Mouse (Mus musculus): Measurements from ENCODE around the gene Gm19426. TPM values are rescaled to one million over a fixed set of nuclear protein-coding genes. Genes with fewer than 3 reads are reported as not detected.
"Not testable (repeated sequence)": the region's sequence is repeated elsewhere in the genome, so short reads cannot be mapped to it uniquely, and the experiment has no call there.

Gene Gm19426
- total RNA-seq, 2 experiments from 2014 or later = 1.8 to 2.2 TPM

GRCm38 (mm10) chr2:84757026-84757682, 13.7 kb upstream of the Gm19426 start:
- no peak for DNase-seq (ENCODE audit: extremely low spot score in 1 of 2, low spot score in 1 of 2)

GRCm38 (mm10) chr2:84756245-84756644, 12.8 kb upstream of the Gm19426 start:
- DNase-seq (ENCODE audit: extremely low spot score in 1 of 2, low spot score in 1 of 2) = no peak

DNA sequence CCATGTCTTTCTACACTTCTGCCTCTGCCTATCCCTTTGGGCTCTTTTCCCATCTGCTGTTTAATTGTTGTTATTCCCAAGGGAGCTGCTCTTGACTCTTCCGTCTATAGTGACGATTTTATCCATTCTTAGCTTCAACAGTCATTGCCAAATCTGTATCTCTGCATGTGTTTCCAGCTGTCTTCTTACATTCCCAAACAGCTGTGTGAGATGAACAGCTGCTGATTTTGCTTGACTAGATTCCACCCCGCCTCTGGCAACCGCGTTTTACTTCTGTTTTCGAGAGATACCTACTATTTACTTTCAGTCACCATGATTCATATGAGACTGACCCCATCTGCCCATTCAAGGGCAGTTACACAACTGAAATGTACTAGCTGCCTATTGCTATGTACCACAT, 6.7 kb upstream of the Gm19426 start:
- DNase-seq (ENCODE audit: extremely low spot score in 1 of 2, low spot score in 1 of 2) = no peak

GRCm38 (mm10) chr2:84744126-84744525, 671 bp upstream of the Gm19426 start:
- DNase-seq (ENCODE audit: extremely low spot score in 1 of 2, low spot score in 1 of 2) = no peak

GRCm38 (mm10) chr2:84742451-84743283, 788 bp downstream of the Gm19426 start:
- peak in 1 of 2 experiments; percentile 18 for DNase-seq (ENCODE audit: extremely low spot score in 1 of 2, low spot score in 1 of 2)

GRCm38 (mm10) chr2:84741841-84742450, 1.5 kb downstream of the Gm19426 start:
- peak in 1 of 2 experiments; percentile 12 for DNase-seq (ENCODE audit: extremely low spot score in 1 of 2, low spot score in 1 of 2)

DNA sequence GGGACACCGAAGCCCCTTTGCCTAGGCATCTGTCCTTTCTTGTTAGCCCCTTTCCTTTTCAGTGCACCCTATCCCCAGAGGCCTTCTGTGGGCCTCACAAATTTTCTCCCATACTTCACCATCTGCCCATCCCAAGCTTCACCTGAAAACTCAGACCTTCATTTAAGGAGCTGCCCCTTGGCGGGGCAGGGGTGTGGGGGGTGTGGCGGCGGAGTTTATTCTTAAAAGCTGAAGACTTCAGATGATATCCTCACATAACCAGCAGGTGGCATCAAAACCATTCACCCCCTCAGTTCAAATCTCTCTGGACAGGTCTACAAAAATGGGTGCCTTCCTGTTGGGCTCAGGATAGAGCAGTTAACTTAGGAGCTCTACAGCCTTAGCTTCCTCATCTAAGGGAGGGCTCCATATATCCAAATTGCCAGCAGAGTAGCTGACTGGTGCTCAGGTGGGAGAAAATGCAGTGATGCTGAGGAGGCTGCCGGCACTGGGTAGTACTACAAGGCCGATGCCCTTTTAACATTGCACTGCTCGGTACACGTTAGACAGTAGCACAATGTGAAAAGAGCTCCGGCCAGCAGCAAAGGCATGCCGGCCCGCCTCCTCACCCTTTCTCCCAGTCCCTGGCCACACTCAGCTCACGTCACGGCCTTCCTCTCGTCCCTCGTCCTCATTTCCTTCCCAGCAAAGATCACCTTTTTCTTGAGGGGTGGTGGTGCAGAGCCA, 2.7 kb downstream of the Gm19426 start:
- DNase-seq (ENCODE audit: extremely low spot score in 1 of 2, low spot score in 1 of 2) = no peak

DNA sequence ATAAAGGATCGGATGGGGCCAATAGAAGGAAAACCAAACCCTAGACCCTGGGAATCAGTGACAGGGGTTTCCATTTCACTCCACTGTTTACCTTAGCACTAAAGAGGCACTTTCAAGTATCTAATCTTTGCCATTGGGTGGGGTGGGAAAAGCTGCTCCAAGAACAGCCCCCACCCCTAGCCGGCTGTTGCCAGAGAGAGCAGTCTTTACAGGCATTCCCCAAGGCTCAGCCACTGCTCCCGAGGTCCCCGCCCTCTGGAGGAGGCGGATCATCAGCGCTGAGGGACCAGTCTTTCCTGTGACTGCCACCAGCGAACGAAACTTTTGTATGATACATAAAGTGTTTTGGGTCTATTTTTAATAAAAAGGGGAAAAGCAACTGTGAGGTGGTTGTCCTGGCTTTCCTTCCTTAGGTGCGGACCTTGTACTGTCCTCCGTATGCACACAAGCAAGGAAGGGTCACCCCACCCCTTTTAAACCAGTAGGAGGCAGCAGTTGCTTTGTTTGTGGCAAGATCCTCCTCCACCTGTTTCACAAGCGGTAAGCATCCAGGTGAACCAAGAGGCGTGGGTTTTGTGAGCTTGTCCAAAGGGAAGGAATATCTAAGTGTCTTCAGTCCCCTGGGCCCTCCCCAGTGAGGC, 5.1 kb downstream of the Gm19426 start:
- peak in 1 of 2 experiments; percentile 12 for DNase-seq (ENCODE audit: extremely low spot score in 1 of 2, low spot score in 1 of 2)

- no peak for DNase-seq (ENCODE audit: extremely low spot score in 1 of 2, low spot score in 1 of 2)
Observed at GRCm38 (mm10) chr2:84737451-84737925, 6.0 kb downstream of the Gm19426 start.

- DNase-seq (ENCODE audit: extremely low spot score in 1 of 2, low spot score in 1 of 2) = peak in 1 of 2 experiments; percentile 13
Observed at GRCm38 (mm10) chr2:84736312-84737161, 6.9 kb downstream of the Gm19426 start.

DNA sequence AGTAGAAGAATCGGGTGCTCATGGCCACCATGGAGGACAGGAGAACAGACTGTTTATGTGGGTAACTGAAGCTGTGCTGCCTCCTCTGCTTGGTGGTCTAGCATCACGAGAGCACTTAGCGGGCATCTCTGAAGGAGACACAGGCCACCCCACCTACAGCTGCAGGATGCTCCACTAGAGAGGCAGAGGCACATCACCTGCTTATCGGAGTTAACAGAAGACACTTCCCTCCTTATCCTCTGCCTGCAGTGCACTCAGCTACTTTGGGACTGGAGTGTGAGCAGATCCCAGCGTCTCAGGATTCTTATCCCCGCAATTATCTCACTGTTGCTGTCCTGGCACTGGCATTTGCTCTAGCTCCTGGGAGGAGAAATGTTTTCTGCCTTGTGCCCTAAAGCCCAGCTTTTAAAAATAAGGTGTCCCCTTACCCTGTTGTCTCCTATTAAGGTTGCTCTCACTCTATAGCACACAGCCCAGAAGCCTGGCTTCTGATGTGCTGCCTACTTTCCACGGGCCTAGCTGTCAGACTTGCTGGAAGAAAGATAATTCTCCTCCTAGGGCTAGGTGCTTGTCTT, 8.0 kb downstream of the Gm19426 start:
- DNase-seq (ENCODE audit: extremely low spot score in 1 of 2, low spot score in 1 of 2) = no peak

GRCm38 (mm10) chr2:84734919-84735318, 8.5 kb downstream of the Gm19426 start:
- no peak for DNase-seq (ENCODE audit: extremely low spot score in 1 of 2, low spot score in 1 of 2)

DNA sequence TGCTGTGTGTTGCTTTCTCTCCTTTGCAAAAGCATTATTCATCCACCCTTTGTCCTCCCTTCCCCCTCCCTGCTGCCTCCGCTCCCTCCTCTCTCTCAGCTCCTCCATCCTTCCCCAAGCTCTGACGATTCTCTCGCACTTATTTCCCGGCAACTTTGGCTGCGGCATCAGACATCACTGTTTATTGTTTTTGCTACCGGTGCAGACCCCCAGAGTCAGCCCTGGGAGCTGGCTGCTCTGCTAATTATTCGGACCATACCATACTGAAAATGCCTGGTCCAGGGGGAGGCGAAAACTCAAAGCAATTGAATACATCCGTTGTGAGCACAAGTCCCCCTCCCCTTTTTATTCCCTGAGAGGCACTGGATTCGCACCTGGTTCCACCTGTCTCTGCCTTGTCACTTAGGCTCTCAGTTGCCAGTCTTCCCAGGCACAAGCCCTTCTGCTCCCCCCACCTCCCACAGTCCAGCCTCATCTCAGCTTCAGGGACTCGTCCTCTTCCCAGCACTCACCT, 9.0 kb downstream of the Gm19426 start:
- DNase-seq (ENCODE audit: extremely low spot score in 1 of 2, low spot score in 1 of 2) = peak in 1 of 2 experiments; percentile 35

DNA sequence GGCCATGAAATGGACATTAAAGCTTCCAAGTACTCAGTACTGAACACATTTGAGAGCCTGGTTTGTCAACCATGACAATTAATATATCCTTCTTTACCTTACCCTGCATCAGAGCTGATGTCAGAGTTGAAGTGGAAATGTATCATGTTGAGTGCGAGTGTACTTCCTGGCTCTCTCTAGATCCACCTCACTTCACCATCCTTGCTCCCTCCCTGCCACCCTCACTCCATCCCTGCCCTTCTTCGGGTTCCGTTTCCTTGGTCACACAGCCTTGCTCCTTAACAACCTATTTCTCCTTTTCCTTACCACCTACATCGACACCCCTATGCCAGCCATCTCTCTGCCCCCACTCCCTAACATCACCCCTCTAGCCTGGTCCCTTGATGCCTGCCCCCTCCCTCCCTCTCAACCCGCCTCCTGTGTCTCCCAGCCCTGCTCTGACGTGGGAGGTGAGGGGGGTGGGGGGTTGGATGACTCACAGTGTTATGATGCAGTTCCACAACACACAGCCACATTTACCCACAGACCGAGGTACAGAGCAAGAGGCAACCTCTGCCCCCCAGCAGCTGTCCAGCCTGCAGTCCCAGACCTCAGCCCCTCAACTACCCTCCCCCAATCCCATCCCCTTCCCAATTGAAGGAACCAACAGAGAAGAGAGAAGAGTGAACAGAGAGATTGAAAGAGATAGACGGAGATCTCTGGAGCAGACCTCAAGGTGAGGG, 9.7 kb downstream of the Gm19426 start, which contains the start of gene Ypel4:
Gene Ypel4, plus strand, starts transcription at position 480 of the 722 bp plus-strand sequence.
- DNase-seq (ENCODE audit: extremely low spot score in 1 of 2, low spot score in 1 of 2) = peak; percentile 48 to 59

GRCm38 (mm10) chr2:84732394-84732793, 11.1 kb downstream of the Gm19426 start:
- no peak for DNase-seq (ENCODE audit: extremely low spot score in 1 of 2, low spot score in 1 of 2)

- DNase-seq (ENCODE audit: extremely low spot score in 1 of 2, low spot score in 1 of 2) = no peak
Observed at GRCm38 (mm10) chr2:84731206-84731605, 12.2 kb downstream of the Gm19426 start.

GRCm38 (mm10) chr2:84728191-84728590, 15.3 kb downstream of the Gm19426 start:
- not testable (repeated sequence) for DNase-seq (ENCODE audit: extremely low spot score in 1 of 2, low spot score in 1 of 2)
